Mouse (Mus musculus) cerebellum, postnatal 10 days (tissue): Measurements from ENCODE around the gene Rilp.
A peak's percentile ranks its signal among the peaks of the same experiment; 100 is the strongest.

Experiments
- DNase-seq, 2 experiments: peaks; one replicate each; pipeline ENCODE4 v3.0.0; 2021; ENCODE audit warnings: mixed read lengths in 2 of 2

Rilp gene

DNA sequence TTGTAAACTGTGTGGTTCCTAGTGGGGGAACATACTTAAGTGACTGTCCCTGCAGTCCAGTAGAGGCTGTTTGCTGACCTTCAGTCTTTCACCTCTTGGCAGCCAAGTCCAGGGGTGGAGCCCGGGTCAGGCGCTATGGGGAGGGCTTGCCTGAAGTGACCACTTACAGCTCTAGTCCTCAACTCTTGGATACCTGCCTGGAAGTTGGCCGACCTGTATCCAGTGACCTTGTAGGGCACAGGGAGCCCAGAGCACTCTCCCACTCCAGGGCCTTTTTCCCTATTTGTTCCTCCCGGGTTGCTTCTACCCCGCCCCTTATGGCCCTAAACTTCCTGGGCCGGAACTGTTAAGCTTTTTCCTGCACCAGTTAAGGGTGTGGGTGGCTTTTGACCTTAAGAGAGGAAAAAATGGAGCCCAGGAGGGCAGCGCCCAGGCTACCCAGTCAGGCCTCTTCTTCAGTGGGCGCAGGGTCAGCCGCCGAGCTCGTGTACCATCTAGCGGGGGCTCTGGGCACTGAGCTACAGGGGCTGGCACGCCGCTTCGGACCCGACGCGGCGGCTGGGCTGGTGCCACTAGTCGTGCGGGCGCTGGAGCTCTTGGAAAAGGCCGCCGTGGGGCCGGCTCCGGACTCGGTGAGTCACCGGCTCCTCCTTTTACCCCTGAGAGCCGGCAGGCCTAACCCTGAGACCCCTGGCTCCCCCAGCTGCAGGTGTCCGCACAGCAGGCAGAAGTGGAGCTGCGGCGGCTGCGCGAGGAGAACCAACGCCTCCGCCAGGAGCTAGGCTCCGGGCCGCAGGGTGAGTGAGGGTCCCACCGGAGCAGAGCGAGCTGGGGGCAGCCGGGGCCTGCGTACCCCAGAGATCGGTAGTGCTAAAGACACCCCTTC, at the start of gene Rilp:
Gene Rilp (plus strand): TSS at position 354 of the 886 bp plus-strand sequence.
- peak; percentile 90 to 91 for DNase-seq

DNA sequence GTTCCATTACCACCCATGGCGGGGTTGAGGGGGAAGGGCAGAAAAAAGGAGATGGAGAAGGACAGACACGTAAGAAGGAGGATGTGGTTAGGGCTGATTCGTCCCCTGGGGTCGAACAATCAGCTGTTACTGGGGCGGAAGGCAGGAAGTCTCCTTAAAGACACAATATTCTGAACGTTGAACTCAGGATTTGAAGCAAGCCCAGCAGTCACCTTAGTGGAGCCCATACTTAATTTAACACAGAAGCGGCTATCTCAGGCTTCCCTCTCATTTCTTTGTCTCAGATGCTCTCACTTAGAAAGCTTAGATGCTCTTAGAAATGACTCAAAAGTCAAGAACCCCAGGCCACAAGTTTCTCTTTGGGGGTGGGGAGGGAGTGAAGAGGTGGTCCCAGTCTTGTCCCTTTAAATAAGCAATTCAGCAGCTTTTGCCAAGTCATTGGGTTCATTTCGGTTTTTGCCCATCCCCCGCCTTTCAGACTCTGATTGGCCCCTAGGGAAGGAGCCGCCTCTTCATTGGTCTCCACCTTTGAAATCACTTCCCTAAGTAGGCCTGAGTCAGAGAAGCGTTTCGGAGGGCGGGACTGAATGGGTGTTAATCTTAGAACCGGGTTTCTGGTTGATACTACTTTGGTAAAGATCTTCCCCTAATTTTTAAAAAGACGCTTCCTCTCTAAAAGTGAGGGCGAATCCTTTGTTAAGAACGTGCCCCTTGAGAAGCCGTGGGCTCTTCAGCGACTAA, 49.6 kb upstream of the Rilp start:
- peak; percentile 93 for DNase-seq

DNA sequence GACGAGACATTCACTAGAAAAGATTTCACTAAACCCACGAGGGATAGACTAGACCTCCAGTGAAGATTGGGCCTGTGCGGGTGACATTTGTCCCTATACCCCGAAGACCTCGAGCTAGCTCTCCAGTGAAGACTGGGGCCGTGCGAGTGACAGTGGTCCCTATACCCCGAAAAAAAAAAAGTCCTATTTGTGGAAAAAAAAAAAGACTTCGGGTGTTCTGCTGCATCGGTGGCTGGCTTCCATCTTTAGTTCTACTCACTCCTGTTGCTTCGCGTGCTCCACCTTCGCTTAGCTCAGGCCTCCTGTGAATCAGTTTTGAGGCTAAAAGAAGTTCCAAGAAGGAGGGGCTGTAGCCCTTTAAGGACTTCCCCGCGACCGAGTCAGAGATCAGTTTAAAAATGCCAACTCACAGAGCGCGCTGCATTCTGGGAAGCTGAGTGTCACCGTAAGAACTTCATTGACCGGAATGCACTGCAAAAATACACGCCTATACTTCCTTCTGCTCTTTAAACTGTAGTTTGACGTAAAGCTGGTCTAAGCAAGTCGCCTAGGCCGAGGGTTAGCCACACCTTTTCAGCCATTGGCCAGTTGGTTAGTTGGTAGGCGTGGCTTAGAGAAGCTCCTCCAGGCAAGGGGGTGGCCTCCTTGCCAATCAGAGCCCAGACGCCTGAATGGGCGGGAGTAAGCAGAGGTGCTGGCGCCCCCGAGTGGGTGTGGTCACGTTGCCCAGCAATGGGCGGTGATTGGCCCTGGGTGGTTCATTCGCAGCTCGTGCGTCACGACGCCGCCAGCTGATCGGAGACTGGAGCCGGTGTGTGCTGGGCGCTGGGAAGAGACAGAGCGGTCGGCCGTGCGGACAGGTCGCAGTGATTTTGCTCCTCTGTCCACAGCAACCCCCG, 48.8 kb upstream of the Rilp start, which contains the start of gene Tlcd2:
Gene Tlcd2 (plus strand): TSS at position 872 of the 899 bp plus-strand sequence.
- peak; percentile 99 to 100 for DNase-seq

DNA sequence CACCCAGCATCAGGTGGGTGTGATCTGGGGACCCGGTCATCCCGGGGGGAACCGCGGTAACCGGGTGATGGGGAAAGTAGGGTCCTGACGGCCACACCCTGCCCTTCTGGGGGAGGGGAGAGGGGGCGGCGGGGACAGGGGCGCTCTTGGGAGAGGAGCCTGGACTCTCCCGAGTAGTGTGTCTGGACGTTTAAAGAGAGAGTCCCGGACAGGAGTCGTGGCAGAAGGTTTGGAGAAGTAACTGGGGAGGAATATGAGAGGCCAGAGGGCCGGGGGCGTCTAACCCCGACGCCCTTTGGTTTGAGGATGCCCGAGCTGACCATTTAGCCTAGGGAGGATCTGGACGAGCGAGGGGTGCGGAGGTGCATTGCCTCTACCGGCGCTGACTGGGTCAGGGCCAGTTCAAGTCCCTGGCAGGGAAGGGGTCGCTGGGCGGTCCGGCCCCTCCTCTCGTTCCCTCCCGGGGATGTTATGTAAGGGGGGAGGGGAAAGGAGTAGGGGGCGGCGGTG, 48.1 kb upstream of the Rilp start:
- DNase-seq, result no peak

DNA sequence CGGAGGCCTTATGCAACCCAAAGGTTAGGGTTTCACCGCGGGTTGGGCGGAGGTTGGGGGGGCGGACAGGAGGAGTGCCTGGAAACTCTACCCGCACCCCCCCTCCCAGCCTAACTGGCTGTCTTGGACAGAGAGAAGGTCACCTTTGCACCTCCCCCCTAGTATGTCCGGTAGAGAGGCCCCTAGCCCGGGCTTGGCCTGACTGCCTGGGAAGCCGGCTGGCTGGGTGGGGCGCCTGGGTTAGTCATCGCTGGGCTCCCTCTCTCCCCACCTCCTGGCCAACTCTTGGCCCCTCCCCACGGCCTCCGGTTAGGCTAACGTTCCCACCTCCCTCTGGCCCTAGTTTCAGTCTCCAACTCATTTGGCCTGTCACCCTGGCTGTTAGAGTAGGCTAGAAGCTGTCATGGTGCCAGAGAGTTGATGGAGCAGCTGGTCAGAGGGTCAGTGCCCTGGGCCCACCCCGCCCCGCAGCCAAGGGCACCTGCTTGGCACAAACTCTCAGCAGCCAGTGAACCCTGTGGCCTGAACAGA, 47.6 kb upstream of the Rilp start:
- peak; percentile 70 to 72 for DNase-seq

DNA sequence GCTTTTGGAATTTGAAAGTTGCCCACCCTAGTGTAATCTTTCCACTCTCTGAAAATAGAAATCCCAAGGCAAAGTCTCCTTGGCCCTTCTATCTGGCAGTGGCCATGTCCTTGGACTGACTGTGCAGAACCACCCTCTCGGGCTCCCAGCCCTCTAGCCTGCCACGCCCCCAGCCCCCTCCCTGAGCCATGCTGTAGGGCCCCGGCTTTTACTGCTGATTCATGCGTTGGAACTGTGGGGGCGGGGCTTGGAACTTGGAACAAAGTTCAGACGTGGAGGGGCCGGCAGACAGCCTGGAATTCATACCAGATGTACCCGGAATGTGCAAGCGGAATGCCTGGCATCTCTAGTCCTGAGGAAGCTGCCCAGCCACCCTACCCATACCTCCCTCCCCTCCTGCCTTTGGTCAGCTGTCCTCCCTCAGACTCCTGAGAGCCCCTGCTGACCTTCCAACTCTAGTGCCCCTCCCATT, 47.0 kb upstream of the Rilp start:
- peak; percentile 75 to 78 for DNase-seq

DNA sequence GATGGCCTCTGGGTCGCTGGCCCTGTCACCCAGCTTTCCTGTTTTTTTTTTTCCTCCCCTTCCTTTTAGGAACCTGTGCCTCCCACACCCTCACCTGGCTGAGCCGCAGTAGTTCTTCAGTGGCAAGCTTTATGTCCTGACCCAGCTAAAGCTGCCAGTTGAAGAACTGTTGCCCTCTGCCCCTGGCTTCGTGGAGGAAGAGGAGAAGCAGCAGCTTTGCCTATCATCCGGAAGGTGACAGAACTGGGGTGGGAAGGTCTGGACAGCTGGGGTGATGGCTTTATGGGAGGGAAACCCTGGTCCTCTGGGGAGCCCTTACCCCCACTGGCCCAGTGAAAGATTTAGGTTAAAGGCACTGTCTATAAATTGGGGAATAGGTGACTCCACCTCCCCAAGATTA, 46.3 kb upstream of the Rilp start:
- no peak for DNase-seq

DNA sequence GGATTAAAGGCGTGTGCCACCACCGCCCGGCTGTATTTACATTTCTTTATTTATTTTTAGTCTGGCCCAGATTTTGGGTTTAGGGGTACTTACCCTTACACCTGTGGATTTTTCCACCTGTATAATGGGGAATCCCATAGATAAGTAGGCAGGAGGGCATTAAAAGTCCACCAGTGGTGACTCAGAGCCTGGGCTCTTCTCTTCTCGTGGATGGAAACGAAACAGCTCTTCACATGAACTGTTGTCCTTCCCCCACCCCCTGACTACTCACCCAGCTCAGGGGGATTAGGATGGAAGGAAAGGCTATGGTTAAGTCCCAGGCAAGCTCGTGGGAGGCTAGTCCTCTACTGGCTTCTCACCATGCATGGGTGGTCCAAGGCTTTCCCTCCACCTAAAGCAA, 45.5 kb upstream of the Rilp start:
- DNase-seq, result no peak

DNA sequence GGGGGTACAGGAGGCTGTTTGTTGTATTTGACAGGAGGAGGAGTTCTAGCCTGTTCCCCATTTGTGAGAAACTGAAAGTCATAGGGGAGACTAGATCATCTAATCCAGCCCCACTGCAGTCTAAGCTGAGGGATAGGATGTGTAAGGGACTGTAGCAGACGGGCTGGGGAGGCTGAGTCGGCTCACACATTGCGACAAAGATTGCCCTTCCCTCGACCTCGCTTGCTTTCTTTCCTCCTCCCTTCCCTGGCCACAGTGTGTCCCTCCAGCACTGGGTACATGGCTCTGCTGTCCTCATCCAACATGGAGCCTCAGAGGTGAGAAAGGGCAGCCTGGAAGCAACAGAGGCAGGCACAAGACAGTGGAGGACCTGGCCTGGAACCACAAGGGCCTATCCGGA, 44.8 kb upstream of the Rilp start:
- no peak for DNase-seq

DNA sequence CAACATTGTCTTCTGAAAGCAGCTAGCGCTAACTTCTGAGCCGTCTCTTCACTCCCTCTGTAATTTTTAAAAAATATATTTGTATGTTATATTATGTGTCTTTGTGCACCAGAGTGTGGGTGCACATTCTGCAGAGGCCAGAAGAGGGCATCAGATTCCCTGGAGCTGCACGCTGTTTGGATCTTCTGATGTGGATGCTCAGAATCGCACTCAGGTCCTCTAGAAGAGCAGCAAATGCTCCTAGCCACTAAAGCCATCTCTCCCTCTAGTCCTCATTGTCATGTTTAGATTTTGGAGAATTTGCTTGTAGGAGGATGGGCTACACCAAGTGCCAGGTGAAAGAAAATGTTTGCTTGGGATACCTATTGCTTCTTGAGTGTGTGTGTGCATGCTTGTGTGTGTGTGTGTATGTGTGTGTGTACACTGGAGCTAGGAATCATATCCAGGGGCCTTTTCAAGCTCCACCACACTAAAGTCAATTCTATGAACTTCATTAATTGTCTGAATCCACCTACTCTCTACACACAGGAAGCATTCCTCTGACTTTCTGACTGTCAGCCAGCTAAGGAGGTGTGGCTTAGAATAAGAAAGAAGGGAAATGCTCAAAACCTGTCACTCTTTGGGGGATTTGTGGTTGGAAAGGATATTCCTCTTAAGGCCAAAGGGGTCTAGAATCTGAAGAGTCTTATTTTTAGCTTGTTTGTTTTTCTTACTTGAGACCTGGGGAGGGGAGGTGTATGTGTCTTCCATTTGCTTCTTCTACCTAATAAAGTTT, 43.0 kb upstream of the Rilp start:
- no peak for DNase-seq

DNA sequence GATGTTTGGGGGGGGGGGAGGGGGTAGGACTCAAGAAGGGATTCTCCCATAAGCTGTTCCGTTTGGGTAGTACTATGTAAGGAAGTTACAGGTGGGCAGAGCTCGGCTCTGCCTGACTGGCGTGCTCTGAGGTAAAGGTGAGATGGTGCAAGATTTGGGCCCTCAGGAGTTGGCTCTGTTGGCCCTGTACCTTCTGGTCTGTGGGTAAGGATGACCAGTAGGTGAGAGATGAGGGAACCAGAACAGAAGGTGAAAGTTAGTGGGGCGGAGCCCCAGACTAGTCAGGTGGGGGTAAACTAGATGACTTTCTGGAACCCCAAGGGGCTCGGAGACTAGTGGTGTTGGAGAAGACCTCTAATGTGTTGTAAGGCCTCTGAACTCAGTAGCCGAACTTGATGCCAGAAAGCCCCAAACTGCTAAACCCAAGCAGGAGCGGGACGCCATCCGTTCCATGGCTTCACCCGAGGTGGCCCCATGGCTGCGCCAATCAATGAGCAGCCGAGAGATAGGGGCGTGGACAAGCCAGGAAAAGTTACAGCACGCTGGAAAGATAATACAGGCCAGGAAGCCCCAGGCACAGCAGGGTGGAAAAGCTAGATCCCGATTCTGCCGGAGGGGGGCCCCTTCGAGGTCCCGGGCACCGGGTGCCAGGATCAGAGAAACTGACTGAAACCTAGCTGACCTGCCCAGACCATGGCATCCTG, 42.2 kb upstream of the Rilp start:
- peak in 1 of 2 experiments; percentile 32 for DNase-seq

DNA sequence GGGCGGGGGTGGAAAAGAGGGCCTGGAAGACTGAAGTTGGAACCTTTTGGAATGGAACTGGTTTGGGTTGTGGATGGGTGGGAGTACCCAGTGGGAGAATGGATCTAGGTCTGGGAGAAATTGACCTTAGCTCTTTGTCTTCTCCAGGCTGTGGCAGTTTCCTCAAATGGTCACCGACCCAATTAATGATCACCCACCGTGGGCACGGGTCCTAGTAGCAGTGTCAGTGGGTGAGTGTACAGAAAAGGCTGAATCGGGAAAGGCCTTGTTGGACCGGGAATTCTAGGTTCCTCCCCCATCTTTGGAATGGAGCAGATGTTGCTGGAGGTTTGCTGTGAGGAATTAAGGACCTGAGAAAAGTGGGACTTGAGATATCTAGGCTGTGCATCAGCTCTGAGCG, 41.5 kb upstream of the Rilp start:
- DNase-seq, result no peak

DNA sequence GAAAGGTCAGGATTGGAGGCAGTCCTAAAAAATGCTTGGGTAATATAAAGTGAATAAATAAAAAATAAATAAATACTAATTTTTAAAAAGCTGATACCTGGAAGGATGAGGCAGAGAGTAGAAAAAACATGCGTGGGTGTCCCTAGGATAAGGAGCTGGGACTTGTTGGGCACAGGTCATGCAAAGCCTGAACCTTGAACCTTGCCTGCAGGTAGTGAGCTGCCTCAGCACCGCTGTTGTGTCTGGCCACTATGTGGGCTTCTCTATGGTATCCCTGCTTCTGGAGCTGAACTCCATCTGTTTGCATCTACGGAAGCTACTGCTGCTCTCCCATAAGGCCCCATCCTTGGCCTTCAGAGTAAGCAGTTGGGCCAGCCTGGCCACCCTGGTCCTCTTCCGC, 40.6 kb upstream of the Rilp start:
- no peak for DNase-seq

DNA sequence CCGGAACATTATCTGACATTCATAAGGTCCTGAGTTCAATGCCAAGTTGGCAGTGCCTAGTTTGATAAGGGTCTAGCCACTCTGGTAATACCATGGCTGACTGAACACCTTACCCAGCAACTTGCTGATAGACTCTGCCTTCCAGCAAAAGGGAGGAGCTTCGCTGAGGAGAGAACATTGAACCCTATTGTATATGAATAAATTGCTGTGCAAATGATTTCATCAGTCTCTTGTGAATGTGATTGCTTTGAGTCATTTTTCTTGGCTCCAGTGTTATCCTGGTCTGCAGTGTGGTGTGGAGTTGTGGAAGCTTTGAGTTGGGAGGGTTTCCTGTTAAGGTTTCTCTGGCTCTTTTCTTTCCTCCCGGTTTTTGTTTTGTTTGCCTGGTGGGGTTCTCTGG, 39.2 kb upstream of the Rilp start:
- DNase-seq, result no peak

DNA sequence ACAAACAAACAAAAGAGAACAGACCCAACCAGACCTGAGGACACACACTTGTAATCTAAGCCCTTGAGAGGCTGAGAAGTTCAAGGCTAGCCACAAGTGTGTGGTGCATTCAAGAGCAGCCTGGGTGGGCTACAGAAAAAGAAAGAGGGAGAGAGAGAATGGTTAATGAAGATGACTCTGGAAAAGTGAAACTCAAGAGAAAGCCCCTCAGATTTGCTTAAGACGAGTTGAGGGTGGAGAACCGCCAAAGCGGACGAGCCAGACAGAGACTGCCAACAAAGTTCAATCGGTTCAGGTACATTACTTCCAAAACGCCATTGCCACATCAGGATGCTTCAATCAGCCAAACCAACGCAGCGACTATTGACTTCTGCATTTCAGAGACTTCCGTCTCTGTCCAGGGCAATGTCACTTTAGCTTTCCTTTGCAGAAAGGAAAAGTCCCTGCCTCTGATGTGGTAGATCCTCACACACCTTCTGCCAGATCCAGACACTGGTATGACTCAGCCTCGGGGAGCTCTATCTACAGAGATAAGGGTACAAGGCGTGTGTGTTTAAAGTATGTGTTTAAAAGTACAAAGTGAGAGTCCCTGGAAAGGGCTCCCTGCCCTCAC, 37.3 kb upstream of the Rilp start:
- DNase-seq, result no peak

DNA sequence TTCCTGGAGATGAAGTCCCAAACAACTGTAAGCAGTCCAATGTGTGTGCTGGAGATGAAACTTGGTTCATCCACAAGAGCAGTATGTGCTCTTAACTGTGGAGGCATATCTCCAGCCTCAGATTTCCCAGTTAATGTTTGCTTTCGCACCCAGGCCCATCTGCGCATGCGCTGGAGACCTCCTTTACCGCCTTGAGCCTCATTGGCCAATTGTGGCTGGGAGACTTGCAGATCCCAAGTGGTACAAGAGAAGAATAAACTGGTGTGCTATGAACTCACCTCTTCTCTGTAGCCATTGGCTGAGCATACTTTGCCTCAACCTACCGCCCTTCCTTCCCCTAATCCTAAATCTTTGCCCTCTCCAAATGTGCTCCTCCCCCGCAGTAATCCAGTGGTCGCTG, 36.5 kb upstream of the Rilp start:
- no peak for DNase-seq

DNA sequence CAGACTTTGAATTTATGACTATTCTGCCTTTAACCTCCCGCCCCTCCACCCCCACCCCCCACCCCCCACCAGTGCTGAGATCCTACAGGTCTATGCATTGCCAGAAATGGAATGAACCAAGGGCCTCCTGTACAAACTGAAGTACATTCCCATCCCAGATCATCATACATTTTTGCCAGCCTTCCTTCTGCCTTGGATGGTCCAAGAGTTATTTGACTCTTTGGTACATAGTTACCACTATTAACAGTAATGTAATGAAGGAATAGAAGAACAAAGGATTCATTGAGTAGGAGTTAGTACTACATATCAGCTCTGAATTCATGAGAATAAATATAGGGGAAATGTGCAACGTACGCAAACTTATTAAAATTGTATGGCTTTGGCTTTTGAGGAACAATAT, 23.7 kb upstream of the Rilp start:
- no peak for DNase-seq

DNA sequence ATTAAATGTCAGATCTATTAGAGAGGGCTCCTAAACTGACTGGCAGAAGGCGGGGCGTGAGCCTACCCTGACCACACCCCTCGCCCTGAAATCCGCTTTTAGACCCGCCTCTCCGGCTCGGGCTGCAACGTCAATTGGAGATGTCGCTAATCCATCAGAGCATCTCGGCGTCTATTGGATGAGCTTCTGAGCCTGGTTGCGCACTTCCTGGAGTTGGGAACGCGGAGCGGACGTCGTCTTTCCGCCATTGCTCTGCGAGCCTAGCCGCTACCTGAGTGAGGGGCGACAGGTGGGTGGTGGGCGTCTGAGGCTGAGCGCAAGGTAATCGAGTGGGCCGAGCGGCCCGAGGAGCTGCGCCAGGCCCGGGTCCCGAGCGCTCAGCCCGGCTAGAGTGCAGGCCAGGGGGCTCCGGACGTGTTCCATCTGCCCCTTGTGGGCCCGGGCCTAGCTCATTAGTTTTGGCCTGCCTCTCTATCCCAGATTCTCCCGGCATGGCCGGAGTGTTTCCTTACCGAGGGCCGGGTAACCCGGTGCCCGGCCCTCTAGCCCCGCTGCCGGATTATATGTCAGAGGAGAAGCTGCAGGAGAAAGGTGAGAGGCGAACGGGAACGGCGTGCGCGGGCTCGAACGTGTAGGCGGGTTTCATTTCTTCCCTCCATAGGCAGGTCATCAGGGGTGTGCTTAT, 23.2 kb upstream of the Rilp start, which contains the start of gene Prpf8:
Gene Prpf8 (plus strand): TSS at position 216 of the 685 bp plus-strand sequence.
- DNase-seq, result peak; percentile 97 to 98

DNA sequence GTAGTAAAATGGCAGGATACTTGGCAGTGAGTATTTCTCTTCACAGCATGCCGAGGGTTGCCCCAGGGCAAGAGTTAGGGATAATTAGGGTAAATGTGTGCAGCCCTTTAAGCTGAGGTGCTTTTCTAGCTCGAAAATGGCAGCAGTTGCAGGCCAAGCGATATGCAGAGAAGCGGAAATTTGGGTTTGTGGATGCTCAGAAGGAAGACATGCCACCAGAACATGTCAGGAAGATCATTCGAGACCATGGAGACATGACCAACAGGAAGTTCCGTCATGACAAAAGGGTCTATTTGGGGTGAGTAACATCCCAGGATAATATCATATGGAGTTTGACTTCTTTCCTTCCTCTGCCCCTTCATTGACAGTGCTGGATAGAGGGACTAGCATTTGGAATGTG, 22.4 kb upstream of the Rilp start:
- peak in 1 of 2 experiments; percentile 18 for DNase-seq
